Mouse (Mus musculus) kidney, postnatal 14 days (tissue): ENCODE measurements around the gene Nufip1.

Experiments used
- DNase-seq: peaks from one replicate; pipeline ENCODE4 v3.0.0; 2022; ENCODE audit warnings: mixed read lengths

The Nufip1 gene

GRCm38 (mm10) chr14:76186299-76186698, 75.6 kb downstream of the Nufip1 start:
- peak; percentile 34 for DNase-seq
